Mouse (Mus musculus) myocyte (in vitro differentiated cells): Measurements from ENCODE around the gene Trp73. TPM values are rescaled to one million over a fixed set of nuclear protein-coding genes. Genes with fewer than 3 reads are reported as not detected.

Source experiments
- H3K27me3 ChIP-seq: one replicate; pipeline ENCODE4 v1.6.1; 2011; ENCODE audit not compliant: control insufficient read depth, insufficient read depth, insufficient read length
- H3K36me3 ChIP-seq: one replicate; pipeline ENCODE4 v1.6.1; 2011; ENCODE audit not compliant: control insufficient read depth, insufficient read depth
- H3K4me2 ChIP-seq: one replicate; pipeline ENCODE4 v1.6.1; 2011; ENCODE audit warnings: low read depth, control low read depth
- H3K4me3 ChIP-seq: one replicate; pipeline ENCODE4 v1.5.1; 2011; ENCODE audit warnings: mild to moderate bottlenecking, control low read depth, moderate library complexity
- H3K79me2 ChIP-seq: one replicate; pipeline ENCODE4 v1.6.1; 2011; ENCODE audit not compliant: control insufficient read depth, insufficient read depth
- H3ac ChIP-seq: one replicate; pipeline ENCODE4 v1.6.1; 2011; ENCODE audit not compliant: control insufficient read depth, insufficient read length
- CEBPB ChIP-seq: IDR thresholded peaks from 2 replicates; pipeline ENCODE4 v1.6.1; 2011; ENCODE audit warnings: mild to moderate bottlenecking, moderate library complexity; ENCODE audit not compliant: poor library complexity, insufficient read depth, severe bottlenecking
- E2F4 ChIP-seq: IDR thresholded peaks from one replicate; pipeline ENCODE4 v1.6.1; 2011; ENCODE audit warnings: mild to moderate bottlenecking, control low read depth, moderate library complexity; ENCODE audit not compliant: insufficient read depth
- MAX ChIP-seq: IDR thresholded peaks from one replicate; pipeline ENCODE4 v1.6.1; 2011; ENCODE audit warnings: low read depth, mild to moderate bottlenecking, control low read depth
- MYOD1 ChIP-seq, 3 experiments: IDR thresholded peaks; one replicate each; pipeline ENCODE4 v1.6.1; 2011; ENCODE audit warnings: control low read depth in 2 of 3, low read depth in 2 of 3, mild to moderate bottlenecking in 2 of 3, moderate library complexity in 1 of 3; ENCODE audit not compliant: insufficient read length in 2 of 3, control insufficient read depth in 1 of 3
- MYOG ChIP-seq, 3 experiments: IDR thresholded peaks; one replicate each; pipeline ENCODE4 v1.6.1; 2011; ENCODE audit warnings: control low read depth in 2 of 3, low read depth in 2 of 3, mild to moderate bottlenecking in 2 of 3; ENCODE audit not compliant: insufficient read length in 2 of 3, control insufficient read depth in 1 of 3, insufficient read depth in 1 of 3
- POLR2A ChIP-seq: IDR thresholded peaks from one replicate; pipeline ENCODE4 v1.6.1; 2011; ENCODE audit warnings: low read depth, mild to moderate bottlenecking, control low read depth, moderate library complexity; ENCODE audit not compliant: insufficient read length
- POLR2AphosphoS2 ChIP-seq: IDR thresholded peaks from one replicate; pipeline ENCODE4 v1.6.1; 2011; ENCODE audit warnings: low read depth, control low read depth; ENCODE audit not compliant: insufficient read length
- REST ChIP-seq: IDR thresholded peaks from one replicate; pipeline ENCODE4 v1.6.1; 2011; ENCODE audit warnings: mild to moderate bottlenecking, control low read depth, moderate library complexity; ENCODE audit not compliant: insufficient read depth, insufficient read length
- SRF ChIP-seq: IDR thresholded peaks from one replicate; pipeline ENCODE4 v1.6.1; 2011; ENCODE audit warnings: low read depth; ENCODE audit not compliant: control insufficient read depth, insufficient read length
- TCF12 ChIP-seq: IDR thresholded peaks from one replicate; pipeline ENCODE4 v1.6.1; 2011; ENCODE audit warnings: mild to moderate bottlenecking, control low read depth; ENCODE audit not compliant: poor library complexity, insufficient read depth, severe bottlenecking
- TCF3 ChIP-seq: IDR thresholded peaks from one replicate; pipeline ENCODE4 v1.6.1; 2011; ENCODE audit warnings: low read depth, control low read depth; ENCODE audit not compliant: insufficient read length
- USF1 ChIP-seq: IDR thresholded peaks from one replicate; pipeline ENCODE4 v1.6.1; 2011; ENCODE audit warnings: low read depth, mild to moderate bottlenecking, control low read depth, moderate library complexity
- polyA plus RNA-seq: library from polyadenylated mRNA; unstranded; fragments of >200 nt; fragmentation: generic; extraction: Trizol; gene quantifications from one replicate; pipeline ENCODE4 v1.2.1, GENCODE M21; 2012; ENCODE audit warnings: missing spikeins

The Trp73 gene
- polyA plus RNA-seq, 1 experiment, result not detected

- no peak overlapping the region for H3ac ChIP-seq
- no peak overlapping the region for H3K4me2 ChIP-seq
- H3K27me3 ChIP-seq, result peaks cover 10% of the 10 kb centered on the region
- TF ChIP-seq TCF3 (no peak), SRF (no peak), MAX (no peak), REST (no peak)
- no peaks in the 10 kb centered on the region for H3K36me3 ChIP-seq
- no peak overlapping the region for H3K4me3 ChIP-seq
- no peaks in the 10 kb centered on the region for H3K79me2 ChIP-seq
These were observed 46.8 kb downstream of the Trp73 start for GRCm38 (mm10) chr4:154093210-154093609.

GRCm38 (mm10) chr4:154091356-154091755 lies 48.7 kb downstream of the Trp73 start:
- TF ChIP-seq REST, result no peak
- TF ChIP-seq E2F4, result no peak
- TF ChIP-seq MAX, result no peak
- no peak for TF ChIP-seq MYOG (IDR thresholded peaks at IDR 0.05; ENCODE audit: control insufficient read depth in 1 of 3, insufficient read depth in 1 of 3, insufficient read length in 2 of 3, low read depth in 2 of 3)
- TF ChIP-seq TCF3, result no peak
- no peak for TF ChIP-seq POLR2A
- no peak for TF ChIP-seq USF1
- Histone ChIP-seq H3K4me2 (no peak overlapping the region), H3K4me3 (no peak overlapping the region), H3ac (no peak overlapping the region), H3K27me3 (peaks cover 18% of the 10 kb centered on the region), H3K36me3 (no peaks in the 10 kb centered on the region), H3K79me2 (no peaks in the 10 kb centered on the region)

DNA sequence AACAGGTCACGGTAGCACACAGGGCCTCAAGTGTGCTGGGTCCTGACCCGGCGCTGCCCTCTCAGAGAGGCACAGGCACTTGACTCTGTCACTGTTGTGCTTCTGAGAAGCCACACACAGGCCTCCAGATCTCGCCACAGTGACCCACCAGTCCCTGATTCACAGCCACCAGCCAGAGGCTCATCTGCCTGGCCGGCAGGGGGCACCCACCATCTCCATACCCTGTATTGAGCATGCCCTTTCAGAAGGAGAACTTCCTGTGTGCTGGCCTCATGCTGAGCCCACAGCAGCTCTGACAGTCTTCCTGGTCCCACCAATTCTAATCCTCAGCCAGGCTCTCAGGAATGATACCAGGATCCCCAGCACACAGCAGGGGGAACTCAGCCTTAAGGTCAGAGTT lies 50.8 kb downstream of the Trp73 start:
- H3K36me3 ChIP-seq, result no peaks in the 10 kb centered on the region
- no peaks in the 10 kb centered on the region for H3K79me2 ChIP-seq
- no peak for TF ChIP-seq MYOG (IDR thresholded peaks at IDR 0.05; ENCODE audit: control insufficient read depth in 1 of 3, insufficient read depth in 1 of 3, insufficient read length in 2 of 3, low read depth in 2 of 3)
- no peak for TF ChIP-seq E2F4
- TF ChIP-seq MYOD1 (IDR thresholded peaks at IDR 0.05; ENCODE audit: control insufficient read depth in 1 of 3, insufficient read length in 2 of 3, low read depth in 2 of 3), result no peak
- TF ChIP-seq SRF, result no peak
- TF ChIP-seq TCF3, result no peak
- no peak for TF ChIP-seq CEBPB
- TF ChIP-seq POLR2AphosphoS2, result no peak
- no peak for TF ChIP-seq POLR2A
- TF ChIP-seq TCF12, result no peak
- no peak for TF ChIP-seq MAX
- no peak for TF ChIP-seq REST
- no peak for TF ChIP-seq USF1
- no peak overlapping the region for H3K4me2 ChIP-seq
- H3ac ChIP-seq, result no peak overlapping the region
- no peak overlapping the region for H3K4me3 ChIP-seq
- peaks cover 25% of the 10 kb centered on the region for H3K27me3 ChIP-seq

DNA sequence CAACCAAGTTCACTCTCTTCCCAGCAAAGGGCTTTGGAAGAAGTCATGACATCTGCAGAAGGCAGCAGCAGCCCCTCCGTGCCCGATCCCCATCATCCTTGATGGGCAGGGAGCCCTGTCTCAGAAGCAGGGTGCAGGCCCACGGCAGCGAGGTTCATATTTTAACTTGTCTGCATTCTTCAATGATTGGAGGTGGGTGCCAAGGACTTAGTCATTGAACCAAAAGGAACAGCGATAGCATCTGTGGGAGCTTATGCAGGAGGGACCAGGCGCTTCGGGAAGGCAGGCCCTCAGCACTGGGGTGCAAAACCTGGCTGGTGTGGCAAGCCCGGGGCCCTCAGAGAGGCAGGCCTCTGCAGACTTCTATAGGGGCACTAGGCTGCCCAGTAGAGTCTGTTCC lies 53.6 kb downstream of the Trp73 start:
- TF ChIP-seq CEBPB, result no peak
- TF ChIP-seq POLR2AphosphoS2, result no peak
- TF ChIP-seq MAX, result no peak
- TF ChIP-seq USF1, result no peak
- no peak for TF ChIP-seq TCF12
- no peak for TF ChIP-seq MYOD1 (IDR thresholded peaks at IDR 0.05; ENCODE audit: control insufficient read depth in 1 of 3, insufficient read length in 2 of 3, low read depth in 2 of 3)
- TF ChIP-seq SRF, result no peak
- TF ChIP-seq REST, result no peak
- TF ChIP-seq POLR2A, result no peak
- TF ChIP-seq E2F4, result no peak
- H3K4me2 ChIP-seq, result no peak overlapping the region
- no peak overlapping the region for H3K4me3 ChIP-seq
- no peaks in the 10 kb centered on the region for H3K36me3 ChIP-seq
- H3ac ChIP-seq, result no peak overlapping the region
- H3K79me2 ChIP-seq, result no peaks in the 10 kb centered on the region
- peaks cover 25% of the 10 kb centered on the region for H3K27me3 ChIP-seq

- TF ChIP-seq E2F4 (no peak), USF1 (no peak), MYOD1 (IDR thresholded peaks at IDR 0.05; ENCODE audit: control insufficient read depth in 1 of 3, insufficient read length in 2 of 3, low read depth in 2 of 3) (no peak), REST (no peak), POLR2A (no peak), POLR2AphosphoS2 (no peak), TCF3 (no peak), MAX (no peak), MYOG (IDR thresholded peaks at IDR 0.05; ENCODE audit: control insufficient read depth in 1 of 3, insufficient read depth in 1 of 3, insufficient read length in 2 of 3, low read depth in 2 of 3) (no peak), SRF (no peak), TCF12 (no peak), CEBPB (no peak)
- H3K4me2 ChIP-seq, result no peak overlapping the region
- H3K79me2 ChIP-seq, result no peaks in the 10 kb centered on the region
- peaks cover 31% of the 10 kb centered on the region for H3K27me3 ChIP-seq
- no peak overlapping the region for H3K4me3 ChIP-seq
- no peaks in the 10 kb centered on the region for H3K36me3 ChIP-seq
- no peak overlapping the region for H3ac ChIP-seq
These were observed 54.2 kb downstream of the Trp73 start for GRCm38 (mm10) chr4:154085856-154086255.
